Mouse (Mus musculus): ENCODE results near the gene Rhox10. TPM values are rescaled to one million over a fixed set of nuclear protein-coding genes. Genes with fewer than 3 reads are reported as not detected.
"Not testable (repeated sequence)": the region's sequence is repeated elsewhere in the genome, so short reads cannot be mapped to it uniquely, and the experiment has no call there.

Rhox10 gene
- not detected in 2 replicates for polyA plus RNA-seq (2012; ENCODE audit: insufficient read depth, low replicate concordance)

- Histone ChIP-seq H3K27me3 (replicated peaks) (peaks cover 9% of the 10 kb centered on the region), H3K36me3 (replicated peaks; ENCODE audit: low read length) (no peaks in the 10 kb centered on the region), H3K9me3 (peaks cover 14% of the 10 kb centered on the region; the same call in 1 of the 2 replicates), H3K4me3 (replicated peaks) (no peak within 1 kb of the TSS), H3K4me1 (no peaks in the 10 kb centered on the region)
- TF ChIP-seq FLI1 (IDR thresholded peaks at IDR 0.05; ENCODE audit: low read length): no peak
- TF ChIP-seq GATA1 (IDR thresholded peaks at IDR 0.05; ENCODE audit: borderline replicate concordance, low read length): no peak
Observed at GRCm38 (mm10) chrX:38066175-38066574, at the start of gene Rhox10. Rhox10 (plus strand) TSS chrX:38066475.

GRCm38 (mm10) chrX:38018597-38018996 is 47.7 kb upstream of the Rhox10 start, which contains the start of gene Btg1-ps1:
Btg1-ps1 (minus strand) TSS chrX:38018815.
- not testable (repeated sequence) for H3K4me1 ChIP-seq; H3K36me3 ChIP-seq (replicated peaks; ENCODE audit: low read length); H3K9me3 ChIP-seq; H3K4me3 ChIP-seq (replicated peaks)
- H3K27me3 ChIP-seq (replicated peaks): peaks cover 17% of the 10 kb centered on the region

- H3K4me3 ChIP-seq (replicated peaks): no peak overlapping the region
- no peaks in the 10 kb centered on the region for H3K36me3 ChIP-seq (replicated peaks; ENCODE audit: low read length)
- peaks cover 16% of the 10 kb centered on the region for H3K27me3 ChIP-seq (replicated peaks)
- TF ChIP-seq GATA1 (IDR thresholded peaks at IDR 0.05; ENCODE audit: borderline replicate concordance, low read length) (no peak), FLI1 (IDR thresholded peaks at IDR 0.05; ENCODE audit: low read length) (no peak)
- H3K4me1 ChIP-seq: no peaks in the 10 kb centered on the region
- H3K9me3 ChIP-seq: peaks cover 15% of the 10 kb centered on the region; the same call in 1 of the 2 replicates
Observed at GRCm38 (mm10) chrX:38033841-38034240, 32.4 kb upstream of the Rhox10 start.

GRCm38 (mm10) chrX:38039666-38040065 is 26.6 kb upstream of the Rhox10 start:
- peaks cover 11% of the 10 kb centered on the region for H3K27me3 ChIP-seq (replicated peaks)
- H3K4me3 ChIP-seq (replicated peaks): no peak overlapping the region
- no peaks in the 10 kb centered on the region for H3K36me3 ChIP-seq (replicated peaks; ENCODE audit: low read length)
- H3K4me1 ChIP-seq: no peaks in the 10 kb centered on the region
- H3K9me3 ChIP-seq: peaks cover 3% of the 10 kb centered on the region; the same call in 1 of the 2 replicates
- no peak for TF ChIP-seq GATA1 (IDR thresholded peaks at IDR 0.05; ENCODE audit: borderline replicate concordance, low read length)
- TF ChIP-seq FLI1 (IDR thresholded peaks at IDR 0.05; ENCODE audit: low read length): no peak

GRCm38 (mm10) chrX:38043014-38043413 is 23.3 kb upstream of the Rhox10 start, which contains the start of gene Btg1-ps2:
Btg1-ps2 (minus strand) TSS chrX:38043114.
- H3K4me1 ChIP-seq; H3K4me3 ChIP-seq (replicated peaks); H3K36me3 ChIP-seq (replicated peaks; ENCODE audit: low read length); H3K9me3 ChIP-seq: not testable (repeated sequence)
- H3K27me3 ChIP-seq (replicated peaks): peaks cover 17% of the 10 kb centered on the region

GRCm38 (mm10) chrX:38061544-38061943 is 4.7 kb upstream of the Rhox10 start:
- H3K9me3 ChIP-seq: peaks cover 11% of the 10 kb centered on the region; the same call in 1 of the 2 replicates
- TF ChIP-seq GATA1 (IDR thresholded peaks at IDR 0.05; ENCODE audit: borderline replicate concordance, low read length) (no peak), FLI1 (IDR thresholded peaks at IDR 0.05; ENCODE audit: low read length) (no peak)

GRCm38 (mm10) chrX:38084226-38084625 is 18.0 kb downstream of the Rhox10 start:
- Histone ChIP-seq H3K9me3 (no peaks in the 10 kb centered on the region), H3K36me3 (replicated peaks; ENCODE audit: low read length) (no peaks in the 10 kb centered on the region), H3K4me3 (replicated peaks) (no peak overlapping the region), H3K27me3 (replicated peaks) (peaks cover 11% of the 10 kb centered on the region), H3K4me1 (no peaks in the 10 kb centered on the region)
- TF ChIP-seq FLI1 (IDR thresholded peaks at IDR 0.05; ENCODE audit: low read length) (no peak), GATA1 (IDR thresholded peaks at IDR 0.05; ENCODE audit: borderline replicate concordance, low read length) (no peak)

More at GRCm38 (mm10) chrX:38061544-38061943, 4.7 kb upstream of the Rhox10 start:
- Histone ChIP-seq H3K4me1 (no peaks in the 10 kb centered on the region), H3K4me3 (replicated peaks) (no peak overlapping the region), H3K27me3 (replicated peaks) (peaks cover 3% of the 10 kb centered on the region), H3K36me3 (replicated peaks; ENCODE audit: low read length) (no peaks in the 10 kb centered on the region)

- no peak within 1 kb of the TSS for H3K4me3 ChIP-seq (replicated peaks)
- TF ChIP-seq GATA1 (IDR thresholded peaks at IDR 0.05; ENCODE audit: borderline replicate concordance, low read length): no peak
- no peak for TF ChIP-seq FLI1 (IDR thresholded peaks at IDR 0.05; ENCODE audit: low read length)
- no peaks in the 10 kb centered on the region for H3K4me1 ChIP-seq
- no peaks in the 10 kb centered on the region for H3K36me3 ChIP-seq (replicated peaks; ENCODE audit: low read length)
- peaks cover 8% of the 10 kb centered on the region for H3K27me3 ChIP-seq (replicated peaks)
- no peaks in the 10 kb centered on the region for H3K9me3 ChIP-seq
Observed at GRCm38 (mm10) chrX:38085041-38085440, 18.8 kb downstream of the Rhox10 start, which contains the start of gene Rhox11. Rhox11 (minus strand) TSS chrX:38085141.

GRCm38 (mm10) chrX:38110807-38111206 is 44.5 kb downstream of the Rhox10 start, which contains the start of gene Rhox12:
Rhox12 (minus strand) TSS chrX:38110907.
- TF ChIP-seq GATA1 (IDR thresholded peaks at IDR 0.05; ENCODE audit: borderline replicate concordance, low read length) (no peak), FLI1 (IDR thresholded peaks at IDR 0.05; ENCODE audit: low read length) (no peak)
- Histone ChIP-seq H3K27me3 (replicated peaks) (peaks cover 18% of the 10 kb centered on the region), H3K4me1 (no peaks in the 10 kb centered on the region), H3K36me3 (replicated peaks; ENCODE audit: low read length) (no peaks in the 10 kb centered on the region), H3K4me3 (replicated peaks) (no peak within 1 kb of the TSS), H3K9me3 (no peaks in the 10 kb centered on the region)

- Histone ChIP-seq H3K4me3 (replicated peaks) (no peak within 1 kb of the TSS), H3K4me1 (no peaks in the 10 kb centered on the region), H3K9me3 (peaks cover 24% of the 10 kb centered on the region), H3K36me3 (replicated peaks; ENCODE audit: low read length) (no peaks in the 10 kb centered on the region), H3K27me3 (replicated peaks) (peaks cover 3% of the 10 kb centered on the region)
- no peak for TF ChIP-seq GATA1 (IDR thresholded peaks at IDR 0.05; ENCODE audit: borderline replicate concordance, low read length)
- TF ChIP-seq FLI1 (IDR thresholded peaks at IDR 0.05; ENCODE audit: low read length): no peak
Observed at GRCm38 (mm10) chrX:38120982-38121381, 54.7 kb downstream of the Rhox10 start, which contains the start of gene Rhox13. Rhox13 (plus strand) TSS chrX:38121219.

Other genes with a start within 250 kb of the Rhox10 start
- gene Rhox6, start 239.6 kb upstream of the Rhox10 start, polyA plus RNA-seq (2012; ENCODE audit: insufficient read depth, low replicate concordance): not detected in 2 replicates
- gene Rhox7a, start 234.8 kb upstream of the Rhox10 start, polyA plus RNA-seq (2012; ENCODE audit: insufficient read depth, low replicate concordance): not detected in 2 replicates
- not detected in 2 replicates for gene Rhox8, start 187.5 kb upstream of the Rhox10 start, polyA plus RNA-seq (2012; ENCODE audit: insufficient read depth, low replicate concordance)
- gene Rhox7b, start 169.2 kb upstream of the Rhox10 start, polyA plus RNA-seq (2012; ENCODE audit: insufficient read depth, low replicate concordance): not detected in 2 replicates
- gene Rhox9, start 164.7 kb upstream of the Rhox10 start, polyA plus RNA-seq (2012; ENCODE audit: insufficient read depth, low replicate concordance): not detected in 2 replicates
- not detected in 2 replicates for gene Btg1-ps1, start 47.7 kb upstream of the Rhox10 start, polyA plus RNA-seq (2012; ENCODE audit: insufficient read depth, low replicate concordance)
- not detected in 2 replicates for gene Btg1-ps2, start 23.4 kb upstream of the Rhox10 start, polyA plus RNA-seq (2012; ENCODE audit: insufficient read depth, low replicate concordance)
- not detected in 2 replicates for gene Rhox11, start 18.7 kb downstream of the Rhox10 start, polyA plus RNA-seq (2012; ENCODE audit: insufficient read depth, low replicate concordance)
- gene Rhox12, start 44.4 kb downstream of the Rhox10 start, polyA plus RNA-seq (2012; ENCODE audit: insufficient read depth, low replicate concordance): not detected in 2 replicates
- gene Rhox13, start 54.7 kb downstream of the Rhox10 start, polyA plus RNA-seq (2012; ENCODE audit: insufficient read depth, low replicate concordance): not detected in 2 replicates
- 0.15 and 1.9 TPM in 2 replicates for gene Zbtb33, start 123.3 kb downstream of the Rhox10 start, polyA plus RNA-seq (2012; ENCODE audit: insufficient read depth, low replicate concordance)
- not detected in 2 replicates for gene Tmem255a, start 186.0 kb downstream of the Rhox10 start, polyA plus RNA-seq (2012; ENCODE audit: insufficient read depth, low replicate concordance)
- 0.06 TPM in 1 of 2 replicates, not detected in the other for gene Atp1b4, start 249.7 kb downstream of the Rhox10 start, polyA plus RNA-seq (2012; ENCODE audit: insufficient read depth, low replicate concordance)

Measured in megakaryocyte, embryonic 14.5 days (primary cell).